Mouse (Mus musculus) adrenal gland, postnatal 14 days (tissue): ENCODE results near the gene Znrd1. TPM values are rescaled to one million over a fixed set of nuclear protein-coding genes. Genes with fewer than 3 reads are reported as not detected.

Source experiments
- DNase-seq: peaks from one replicate; pipeline ENCODE4 v3.0.0; 2021; ENCODE audit warnings: mixed read lengths
- total RNA-seq: library from RNA; stranded (reverse); gene quantifications from 2 replicates; pipeline ENCODE4 v1.2.3, GENCODE M21; 2021

Gene Znrd1
- total RNA-seq, 1 experiment from 2014 or later, result 36.5 TPM

- DNase-seq, result no peak
Measured at GRCm38 (mm10) chr17:36971172-36971850, 13.0 kb upstream of the Znrd1 start.

GRCm38 (mm10) chr17:36970316-36970890 is 12.0 kb upstream of the Znrd1 start:
- DNase-seq, result no peak

- DNase-seq, result no peak
Measured at GRCm38 (mm10) chr17:36966875-36967274, 8.5 kb upstream of the Znrd1 start.

- DNase-seq, result no peak
Measured at GRCm38 (mm10) chr17:36961125-36961524, 2.8 kb upstream of the Znrd1 start.

GRCm38 (mm10) chr17:36958884-36959283 is 525 bp upstream of the Znrd1 start:
- DNase-seq, result peak; percentile 30

- DNase-seq, result no peak
Measured at GRCm38 (mm10) chr17:36953062-36953461, 5.3 kb downstream of the Znrd1 start.

GRCm38 (mm10) chr17:36952631-36953030 is 5.7 kb downstream of the Znrd1 start:
- no peak for DNase-seq

- peak; percentile 97 for DNase-seq
Measured at GRCm38 (mm10) chr17:36950981-36951947, 7.1 kb downstream of the Znrd1 start, which contains the start of gene Ppp1r11. Ppp1r11 (minus strand) TSS chr17:36951741.

GRCm38 (mm10) chr17:36949265-36949664 is 9.1 kb downstream of the Znrd1 start:
- DNase-seq, result no peak

GRCm38 (mm10) chr17:36948286-36948685 is 10.1 kb downstream of the Znrd1 start:
- no peak for DNase-seq

- DNase-seq, result peak; percentile 75
Measured at GRCm38 (mm10) chr17:36947051-36947819, 11.1 kb downstream of the Znrd1 start.

- no peak for DNase-seq
Measured at GRCm38 (mm10) chr17:36944121-36944775, 14.1 kb downstream of the Znrd1 start.

- no peak for DNase-seq
Measured at GRCm38 (mm10) chr17:36943691-36944090, 14.7 kb downstream of the Znrd1 start.

GRCm38 (mm10) chr17:36942791-36943471 is 15.4 kb downstream of the Znrd1 start, which contains the start of gene Rnf39:
Rnf39 (plus strand) TSS chr17:36942918.
- DNase-seq, result no peak

- peak; percentile 47 for DNase-seq
Measured at GRCm38 (mm10) chr17:36942391-36942790, 16.0 kb downstream of the Znrd1 start.

- peak; percentile 79 for DNase-seq
Measured at GRCm38 (mm10) chr17:36938056-36938455, 20.3 kb downstream of the Znrd1 start.

- peak; percentile 62 for DNase-seq
Measured at GRCm38 (mm10) chr17:36931806-36932205, 26.6 kb downstream of the Znrd1 start.

- DNase-seq, result no peak
Measured at GRCm38 (mm10) chr17:36931130-36931529, 27.2 kb downstream of the Znrd1 start.

GRCm38 (mm10) chr17:36930233-36930632 is 28.1 kb downstream of the Znrd1 start:
- DNase-seq, result no peak

- no peak for DNase-seq
Measured at GRCm38 (mm10) chr17:36929236-36929932, 29.0 kb downstream of the Znrd1 start.
